Mouse (Mus musculus): ENCODE results near the gene Cox14.

DNA sequence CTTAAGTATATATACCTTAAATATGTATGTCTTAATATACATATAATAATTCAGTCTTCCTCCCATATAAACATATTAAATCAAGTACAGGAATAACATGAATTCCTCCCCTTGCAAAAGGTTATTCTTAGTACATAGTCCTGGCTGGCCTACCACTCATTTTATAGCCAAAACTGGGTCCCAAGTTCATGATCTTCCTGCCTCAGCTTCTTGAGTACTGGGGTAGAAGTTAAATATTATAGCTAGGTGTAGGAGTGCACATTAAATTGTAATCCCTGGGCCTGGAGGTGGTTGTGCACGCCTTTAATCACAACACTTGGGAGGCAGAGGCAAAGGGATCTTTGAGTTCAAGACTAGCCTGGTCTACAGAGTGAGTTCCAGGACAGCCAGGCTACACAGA is 43.3 kb downstream of the Cox14 start:
- no peak for TF ChIP-seq CTCF (IDR thresholded peaks at IDR 0.05; ENCODE audit: control insufficient read depth, insufficient read depth, low read length)
- TF ChIP-seq POLR2A (IDR thresholded peaks at IDR 0.05; ENCODE audit: borderline replicate concordance, control insufficient read depth, low read depth, low read length) = no peak

All from bone marrow, adult 2 months (tissue).